Mouse (Mus musculus): ENCODE results near the gene Slc4a3. TPM values are rescaled to one million over a fixed set of nuclear protein-coding genes. Genes with fewer than 3 reads are reported as not detected.

The Slc4a3 gene
- polyA plus RNA-seq, 1 experiment = 122 TPM

DNA sequence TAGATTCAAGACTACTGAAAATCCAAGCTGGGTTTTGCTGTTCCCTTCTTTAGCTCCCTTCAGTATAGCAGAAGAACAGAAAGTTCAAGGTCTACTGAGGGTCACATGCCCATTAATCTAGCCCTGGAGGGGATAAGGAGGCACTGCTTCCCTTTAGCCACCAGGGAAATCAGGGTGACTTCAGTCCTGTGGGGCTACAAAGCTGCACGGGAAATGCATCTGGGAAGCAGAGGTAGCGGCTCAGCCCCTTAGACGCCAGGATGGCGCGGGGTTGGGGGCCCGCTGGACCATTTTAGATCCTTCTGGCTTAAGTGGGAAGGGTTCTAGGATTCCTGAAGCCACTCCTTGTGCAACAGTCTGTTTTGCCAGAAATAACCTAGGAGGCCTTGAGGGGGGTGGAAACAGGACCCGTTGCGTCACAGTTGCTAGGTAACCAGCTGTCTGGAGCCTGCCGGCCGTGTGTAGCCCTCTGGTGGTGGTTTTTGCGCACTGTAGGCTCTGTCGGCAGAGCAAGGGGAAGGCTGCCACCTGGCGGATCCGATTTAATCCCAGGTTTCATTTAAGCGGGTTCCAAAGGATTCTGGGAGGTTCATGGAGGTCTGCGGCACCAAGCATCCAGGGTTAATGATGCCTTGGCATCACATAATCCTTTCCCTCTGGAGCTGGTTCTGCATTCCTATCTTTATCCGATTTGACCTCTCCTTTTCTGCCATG lies 13.3 kb downstream of the Slc4a3 start:
- peak; percentile 93 to 98 for DNase-seq (ENCODE audit: extremely low spot score in 1 of 2, low spot score in 1 of 2)

DNA sequence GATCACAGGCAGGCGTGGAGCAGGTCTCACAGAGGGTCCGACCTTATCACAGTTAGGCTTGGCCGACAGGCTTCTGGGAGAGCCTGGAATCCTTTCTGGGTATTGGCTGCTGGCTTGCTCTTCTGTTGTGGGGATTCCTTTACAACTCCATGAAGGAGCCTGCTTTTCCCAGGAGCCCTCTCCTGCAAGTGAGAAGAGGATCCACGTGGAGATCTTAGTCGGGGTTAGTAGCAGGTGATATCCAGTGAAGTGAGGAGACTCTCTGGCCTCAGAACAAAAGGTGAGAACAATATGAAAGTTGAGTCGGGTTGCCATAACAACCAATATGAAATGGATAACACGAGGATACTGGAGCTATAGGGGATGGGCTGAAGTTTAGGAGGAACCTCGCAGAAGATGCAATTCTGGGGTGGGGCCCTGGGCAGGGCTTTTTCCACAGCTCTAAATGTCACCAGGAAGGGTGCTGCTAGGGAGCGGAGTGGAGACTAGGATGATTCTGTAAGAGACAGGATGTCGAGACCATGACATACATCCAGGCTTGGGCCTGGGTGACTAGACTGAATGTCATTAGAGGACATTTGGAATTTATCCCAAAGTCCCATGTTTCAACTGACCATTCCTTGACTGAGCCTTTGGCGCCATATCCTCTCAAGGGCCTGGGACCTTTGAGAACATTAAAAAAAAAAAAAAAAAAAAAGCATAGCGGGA lies 14.3 kb downstream of the Slc4a3 start:
- DNase-seq (ENCODE audit: extremely low spot score in 1 of 2, low spot score in 1 of 2) = no peak

DNA sequence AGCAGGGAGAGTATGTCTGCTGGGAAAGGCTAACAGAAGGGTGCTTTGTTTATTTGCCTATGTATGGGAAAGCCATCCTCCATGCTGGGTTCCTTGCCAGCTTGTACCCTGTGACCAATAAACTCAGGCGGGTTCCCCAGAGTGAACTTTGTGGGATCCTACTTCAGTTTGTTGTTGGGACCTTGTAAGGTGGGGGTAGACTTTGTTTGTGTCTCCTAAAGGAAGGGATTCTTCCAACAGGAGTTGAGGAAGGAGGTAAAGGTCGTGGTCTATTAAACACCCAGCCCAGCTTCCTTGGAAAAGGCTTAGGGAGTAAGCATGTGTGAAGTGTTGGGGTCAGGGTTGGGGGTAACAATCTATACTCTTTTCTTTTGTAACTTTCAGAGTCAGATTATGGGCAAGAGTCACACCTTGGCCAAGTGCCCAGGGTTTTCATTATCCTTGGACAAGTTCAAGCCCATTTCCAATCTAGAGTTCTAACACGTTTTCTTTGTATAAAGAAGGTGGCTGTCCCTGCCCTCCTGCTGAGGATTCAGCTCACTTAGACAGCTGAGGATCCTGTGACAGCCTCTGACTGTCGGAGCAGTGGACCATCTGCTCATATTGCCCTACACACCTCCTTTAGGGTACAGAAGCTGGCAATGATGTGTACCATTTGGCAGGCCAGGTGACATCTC lies 15.3 kb downstream of the Slc4a3 start:
- DNase-seq (ENCODE audit: extremely low spot score in 1 of 2, low spot score in 1 of 2) = no peak

DNA sequence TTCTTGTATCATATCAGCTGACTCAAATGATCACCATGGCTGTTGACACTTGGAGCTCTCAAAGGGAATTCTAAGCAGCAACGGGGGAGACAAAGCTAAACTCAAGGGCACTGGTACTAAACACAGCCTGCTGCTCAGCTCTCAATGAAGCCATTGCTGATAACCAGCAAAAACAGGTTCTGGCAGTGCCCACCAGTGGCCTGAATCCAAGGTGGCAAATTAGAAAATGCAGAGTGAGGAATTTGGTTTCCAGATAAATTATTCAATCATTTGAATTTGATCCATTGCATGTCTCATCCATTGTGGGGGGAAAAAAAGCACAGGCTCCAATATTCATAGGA lies 15.8 kb downstream of the Slc4a3 start:
- no peak for DNase-seq (ENCODE audit: extremely low spot score in 1 of 2, low spot score in 1 of 2)

DNA sequence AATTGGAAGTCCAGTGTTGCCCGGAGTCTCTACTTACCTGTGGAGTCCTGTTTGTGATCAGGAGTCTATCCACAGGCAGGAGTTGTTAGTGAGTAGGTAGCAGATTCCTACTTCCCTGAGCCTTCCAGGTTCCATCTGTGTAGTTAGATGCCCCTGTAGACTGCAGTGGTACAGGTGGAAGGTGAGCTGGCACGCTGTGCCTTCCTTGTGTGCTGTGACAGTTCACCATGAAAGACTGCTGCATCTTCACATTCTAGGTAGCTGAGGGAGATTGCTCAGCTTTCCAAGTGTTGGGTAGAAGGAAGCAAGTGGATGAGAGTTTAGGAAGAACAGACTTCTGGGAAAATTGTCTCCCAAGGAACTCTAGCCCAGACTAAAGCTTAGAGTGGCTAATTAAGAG lies 18.0 kb downstream of the Slc4a3 start:
- DNase-seq (ENCODE audit: extremely low spot score in 1 of 2, low spot score in 1 of 2) = no peak

DNA sequence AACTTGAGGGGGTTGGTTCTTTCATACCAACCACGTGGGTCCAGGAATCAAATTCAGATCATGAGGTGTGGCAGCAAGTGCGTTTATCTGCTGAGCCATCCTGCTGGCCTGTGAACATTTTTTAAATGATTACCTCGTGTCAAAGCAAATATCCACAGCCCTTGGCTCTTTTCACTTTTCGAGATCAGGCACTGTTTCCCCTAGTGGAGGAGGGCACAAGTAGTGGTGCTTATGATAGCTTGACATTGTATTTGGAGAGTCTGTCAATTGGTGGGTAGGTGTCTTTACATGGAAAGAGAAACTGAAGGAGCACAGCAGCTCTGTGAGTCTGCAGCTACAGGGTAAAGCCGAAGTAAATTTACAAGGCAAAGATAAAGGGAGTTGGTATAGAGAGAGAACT lies 18.9 kb downstream of the Slc4a3 start:
- DNase-seq (ENCODE audit: extremely low spot score in 1 of 2, low spot score in 1 of 2) = no peak

DNA sequence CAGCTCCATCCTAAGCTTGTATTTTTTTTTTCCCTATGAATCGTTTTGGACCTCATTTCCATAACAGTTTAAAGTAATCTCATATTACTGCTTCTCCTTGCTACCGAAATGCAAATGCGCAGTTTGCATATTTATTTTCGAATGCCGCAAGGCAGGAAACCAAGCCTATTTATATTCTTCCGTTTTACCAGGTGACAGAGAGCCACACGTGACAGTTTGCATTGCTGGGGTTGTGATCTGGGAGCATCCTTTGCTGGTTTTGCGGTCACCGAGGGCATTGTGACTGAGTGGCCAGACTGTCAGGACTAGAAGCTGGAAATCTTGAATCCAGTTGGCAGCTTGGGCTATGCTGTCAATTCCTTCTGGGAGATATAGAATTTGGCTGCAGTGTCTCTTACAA lies 19.6 kb downstream of the Slc4a3 start:
- DNase-seq (ENCODE audit: extremely low spot score in 1 of 2, low spot score in 1 of 2) = no peak

DNA sequence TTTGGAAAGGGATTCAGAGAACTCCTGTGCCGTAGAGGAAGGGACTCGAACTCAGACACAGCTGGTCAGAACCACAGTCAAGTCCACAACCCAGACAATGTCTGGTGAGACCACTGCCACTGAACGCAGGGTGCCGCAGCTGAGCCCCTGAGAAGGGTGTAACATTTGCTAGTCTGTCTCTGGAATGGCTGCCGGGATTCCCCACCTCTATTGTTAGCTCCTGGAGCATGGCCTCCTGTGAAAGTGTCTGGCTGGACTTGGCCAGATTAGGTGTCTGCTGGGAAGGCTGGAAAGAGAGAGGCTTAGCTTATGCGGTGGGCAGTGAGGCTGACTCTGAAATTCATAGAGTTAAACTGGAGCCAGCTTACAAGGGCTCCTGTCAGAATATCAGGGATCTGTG lies 24.3 kb downstream of the Slc4a3 start:
- no peak for DNase-seq (ENCODE audit: extremely low spot score in 1 of 2, low spot score in 1 of 2)

DNA sequence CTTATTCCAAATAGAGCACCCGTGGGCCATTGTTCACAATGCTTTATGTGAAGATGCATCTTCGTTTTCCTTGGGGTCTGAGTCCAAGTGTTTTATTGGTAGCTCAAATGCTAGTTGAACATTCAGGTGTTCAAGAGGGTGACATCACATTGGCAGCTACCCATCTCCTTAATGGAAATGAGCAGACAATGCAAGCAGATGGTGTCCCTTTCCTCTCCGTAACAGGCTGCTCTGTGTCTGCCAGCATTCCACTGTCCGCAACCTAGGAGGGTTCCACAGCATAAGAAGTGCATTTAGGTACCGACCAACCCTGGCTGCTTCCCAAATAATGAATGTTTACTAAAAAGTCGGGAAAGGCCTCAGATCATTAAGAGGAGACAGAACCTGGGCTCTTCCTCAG lies 26.7 kb downstream of the Slc4a3 start:
- no peak for DNase-seq (ENCODE audit: extremely low spot score in 1 of 2, low spot score in 1 of 2)

DNA sequence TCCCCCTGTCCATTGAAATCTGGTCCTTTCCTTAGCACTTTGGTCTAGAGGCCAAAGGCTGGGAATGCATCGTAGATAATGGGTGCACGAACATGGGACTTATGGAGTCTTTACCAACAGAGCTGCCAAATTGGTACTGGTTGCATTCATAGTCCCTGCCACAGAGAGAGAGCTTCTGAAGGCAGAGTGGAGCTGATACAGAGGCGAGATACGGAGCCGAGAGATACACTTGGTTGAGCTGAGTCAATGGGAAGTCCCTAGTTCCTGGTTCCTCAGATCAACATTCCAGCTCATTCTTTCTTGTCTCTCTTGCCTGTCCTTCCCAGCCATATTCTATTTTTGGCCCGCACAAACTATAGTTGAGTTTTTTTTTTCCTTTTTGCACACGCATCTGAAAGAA lies 27.6 kb downstream of the Slc4a3 start:
- no peak for DNase-seq (ENCODE audit: extremely low spot score in 1 of 2, low spot score in 1 of 2)

DNA sequence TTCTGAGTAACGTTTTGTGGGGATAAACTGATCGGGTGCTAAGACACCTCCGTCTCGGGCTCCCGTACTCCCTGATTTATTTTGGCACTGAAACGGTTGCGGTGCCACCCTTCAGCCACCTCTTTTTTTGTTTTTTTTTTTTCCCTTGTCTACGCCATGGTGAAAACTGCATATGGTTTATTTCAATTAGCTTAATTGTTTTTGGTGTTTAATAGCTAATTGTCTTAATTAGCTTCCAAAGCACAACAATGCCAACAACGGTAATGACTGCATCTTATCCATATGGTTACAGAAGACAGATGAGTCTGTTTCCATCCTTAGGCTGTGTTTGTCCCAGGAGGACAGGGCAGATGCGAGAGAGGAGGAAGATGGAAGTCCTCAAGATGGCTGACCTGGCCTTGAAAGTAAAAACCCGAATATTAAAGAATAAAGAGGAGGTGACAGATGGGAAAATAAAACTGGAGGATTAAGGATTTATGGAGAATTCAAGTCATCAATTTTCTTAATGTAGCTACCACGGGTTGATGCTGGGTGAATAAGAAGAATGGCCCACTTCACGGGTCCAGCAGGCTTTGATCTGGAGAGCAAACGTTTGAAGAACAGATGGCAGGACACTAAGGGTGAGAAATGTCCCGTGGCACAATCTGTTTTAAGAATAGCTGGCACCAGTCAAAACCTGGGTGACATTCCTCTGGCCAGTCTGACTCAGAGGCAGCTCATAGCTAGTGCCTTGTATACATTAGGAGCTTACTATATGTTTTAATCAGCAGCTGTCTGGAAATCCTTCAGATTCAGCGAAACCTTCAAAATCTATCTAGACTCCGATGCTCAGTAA lies 28.6 kb downstream of the Slc4a3 start:
- no peak for DNase-seq (ENCODE audit: extremely low spot score in 1 of 2, low spot score in 1 of 2)

DNA sequence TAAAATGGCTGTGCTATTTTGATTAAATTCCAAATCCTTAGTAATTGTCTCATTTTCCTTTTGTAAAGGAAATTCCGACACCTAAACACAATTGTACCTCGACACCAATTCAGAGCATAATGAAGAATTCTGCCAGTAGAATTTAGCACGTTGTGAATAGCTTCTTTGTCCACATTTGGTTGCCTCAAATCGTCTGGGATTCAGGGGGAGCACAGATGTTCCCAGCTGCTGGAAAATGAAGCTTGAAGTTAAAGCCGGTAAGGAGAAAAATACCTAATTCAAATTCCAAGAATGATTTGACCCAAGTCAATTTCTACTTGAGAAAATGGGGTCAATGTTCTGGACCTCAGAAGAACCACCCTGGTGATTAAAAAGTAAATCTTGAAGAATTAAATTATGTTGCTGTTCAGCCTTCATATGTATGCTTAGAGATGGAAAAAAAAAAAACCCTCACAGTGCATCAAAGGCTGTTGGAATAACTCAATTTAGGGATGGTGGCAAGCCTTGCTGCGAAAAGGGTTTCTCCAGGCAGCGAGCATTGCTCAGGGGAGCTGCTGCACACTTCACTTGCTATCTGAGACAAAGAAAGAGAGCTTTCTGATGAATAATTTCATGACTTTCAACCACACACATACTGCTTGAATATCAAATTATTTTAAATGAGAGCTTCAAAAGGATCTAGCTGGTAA lies 36.0 kb downstream of the Slc4a3 start:
- DNase-seq (ENCODE audit: extremely low spot score in 1 of 2, low spot score in 1 of 2) = no peak

DNA sequence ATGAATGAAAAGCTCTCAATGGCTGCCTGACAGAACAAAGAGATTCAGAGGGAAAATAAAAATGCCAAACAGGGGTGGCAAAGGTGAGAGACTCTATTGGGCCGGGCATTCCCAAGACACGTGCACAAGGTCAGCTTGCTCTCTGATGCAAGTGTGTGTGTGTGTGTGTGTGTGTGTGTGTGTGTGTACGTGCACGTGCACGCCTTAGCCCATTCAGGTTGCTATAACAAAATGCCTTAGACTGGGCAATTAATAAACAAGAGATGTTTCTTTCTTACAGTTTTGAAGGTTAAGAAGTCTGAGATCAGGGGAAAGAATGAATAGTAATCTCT lies 36.5 kb downstream of the Slc4a3 start:
- no peak for DNase-seq (ENCODE audit: extremely low spot score in 1 of 2, low spot score in 1 of 2)

DNA sequence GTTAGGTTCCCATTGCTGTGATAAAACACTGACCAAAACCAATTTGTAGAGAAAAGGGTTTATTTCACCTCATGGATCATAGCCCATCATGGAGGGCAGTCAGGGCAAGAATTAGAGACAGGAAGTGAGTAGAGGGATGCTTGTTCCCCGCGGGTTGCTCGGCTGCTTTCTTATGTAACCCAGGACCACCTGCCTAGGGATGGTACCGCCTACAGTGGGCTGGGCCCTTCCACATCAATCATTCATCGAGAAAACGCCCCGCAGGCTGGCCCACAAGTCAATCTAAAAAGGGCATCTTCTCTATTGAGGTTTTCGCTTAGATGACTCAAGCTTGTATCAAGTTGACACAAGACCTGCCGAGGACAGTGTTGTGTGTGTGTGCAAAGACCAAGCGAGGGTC lies 37.0 kb downstream of the Slc4a3 start:
- DNase-seq (ENCODE audit: extremely low spot score in 1 of 2, low spot score in 1 of 2) = no peak

DNA sequence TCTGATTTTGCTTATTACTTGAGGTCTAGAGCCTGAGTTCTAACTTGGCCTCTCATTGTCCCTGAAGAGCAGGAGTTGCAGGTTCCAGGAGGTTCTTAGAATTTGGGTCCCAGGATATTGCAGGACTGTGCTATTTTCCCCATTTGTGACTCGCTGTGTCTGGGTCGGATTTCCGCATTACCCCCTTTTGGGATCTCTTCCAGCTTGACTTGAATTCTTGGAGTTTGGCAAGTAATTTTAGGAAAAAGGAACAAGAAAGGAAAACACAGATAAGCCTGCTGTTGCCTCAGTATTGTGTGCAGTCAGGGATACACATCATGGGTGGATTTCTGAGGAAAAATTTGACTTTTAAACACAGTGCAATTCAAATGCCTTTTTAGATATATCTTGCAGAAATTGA lies 40.7 kb downstream of the Slc4a3 start:
- no peak for DNase-seq (ENCODE audit: extremely low spot score in 1 of 2, low spot score in 1 of 2)

DNA sequence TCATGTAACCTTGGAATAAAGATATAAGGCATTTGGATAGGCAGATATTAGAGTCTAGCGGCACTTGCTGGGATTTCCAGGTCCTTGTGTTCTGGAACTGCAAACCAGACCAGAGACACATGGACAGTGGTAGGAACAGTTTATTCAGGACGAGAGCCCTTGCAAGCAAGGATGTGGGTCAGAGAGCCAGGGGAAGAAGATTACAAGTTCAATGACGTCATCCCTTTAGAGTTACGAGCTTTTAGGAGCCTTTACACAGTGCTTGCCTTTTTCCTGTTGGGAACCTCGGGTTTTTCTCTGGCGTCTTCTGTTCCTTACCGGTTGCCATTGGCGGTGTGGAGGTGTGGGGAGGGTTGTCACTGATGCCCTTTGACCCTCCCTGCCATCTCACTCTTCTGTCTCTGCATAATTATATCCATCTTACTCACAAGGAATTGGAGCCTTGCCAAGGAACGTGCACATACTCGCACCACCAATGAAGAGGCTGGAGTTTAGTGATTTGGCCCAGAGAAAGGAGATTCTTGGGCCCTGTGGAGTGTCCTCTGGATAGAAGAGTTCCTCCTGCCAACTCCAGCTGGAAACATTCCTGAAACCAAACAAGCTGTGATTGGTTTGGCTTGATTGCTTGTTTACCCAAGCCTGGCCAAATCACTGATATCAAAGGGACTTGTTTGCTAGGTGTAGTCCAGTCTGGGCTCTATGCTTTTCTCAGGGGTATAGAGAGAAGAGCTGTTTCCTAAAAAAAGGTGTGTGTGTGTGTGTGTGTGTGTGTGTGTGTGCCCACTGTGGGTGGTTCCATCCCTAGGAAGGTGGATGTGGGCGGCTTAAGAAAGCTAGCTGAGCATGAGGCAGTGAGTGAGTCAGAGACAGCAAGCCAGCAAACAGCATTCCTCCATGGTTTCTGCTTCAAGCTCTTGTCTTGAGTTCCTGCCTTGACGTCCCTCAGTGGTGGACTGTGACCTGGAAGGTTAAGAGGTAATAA lies 42.0 kb downstream of the Slc4a3 start:
- DNase-seq (ENCODE audit: extremely low spot score in 1 of 2, low spot score in 1 of 2) = peak; percentile 24 to 73

DNA sequence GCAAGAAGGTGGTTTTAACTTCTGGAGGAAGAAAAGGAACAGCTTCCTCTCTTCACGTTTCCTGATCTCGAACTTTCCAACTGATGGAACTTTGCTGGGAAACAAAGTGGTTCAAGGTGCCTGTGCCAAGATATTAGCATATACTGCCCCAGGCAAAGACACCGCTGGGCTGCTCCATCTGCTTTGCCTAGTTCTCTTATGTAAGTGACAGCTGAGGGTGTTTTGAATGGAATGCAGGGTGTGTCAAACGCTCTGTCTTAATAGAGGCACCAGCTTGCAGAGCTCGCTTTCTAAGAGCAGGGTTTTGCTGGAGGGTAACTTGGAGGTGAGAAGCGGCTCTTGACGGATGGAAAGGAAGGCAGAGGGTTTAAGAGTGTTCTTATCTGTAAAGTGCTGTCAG lies 42.8 kb downstream of the Slc4a3 start:
- peak; percentile 68 to 81 for DNase-seq (ENCODE audit: extremely low spot score in 1 of 2, low spot score in 1 of 2)

DNA sequence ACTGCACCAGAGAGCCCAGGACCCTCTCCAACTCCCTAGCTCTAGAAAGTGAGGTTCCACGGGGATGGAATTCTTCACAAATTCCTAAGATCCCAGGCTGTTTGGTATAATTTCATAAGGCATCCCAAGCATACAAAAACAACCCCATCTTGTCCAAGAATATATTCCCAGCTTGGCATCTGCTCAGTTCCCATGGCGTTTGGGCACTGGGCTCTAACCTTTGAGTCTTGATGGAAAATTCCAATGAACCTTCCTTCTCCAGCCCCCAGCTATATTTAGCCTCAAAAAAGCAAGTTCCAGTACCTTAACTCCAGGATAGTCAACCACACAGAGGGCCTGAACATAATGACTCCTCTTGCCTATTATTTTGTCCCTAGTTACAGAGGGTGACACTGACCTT lies 43.9 kb downstream of the Slc4a3 start:
- no peak for DNase-seq (ENCODE audit: extremely low spot score in 1 of 2, low spot score in 1 of 2)

DNA sequence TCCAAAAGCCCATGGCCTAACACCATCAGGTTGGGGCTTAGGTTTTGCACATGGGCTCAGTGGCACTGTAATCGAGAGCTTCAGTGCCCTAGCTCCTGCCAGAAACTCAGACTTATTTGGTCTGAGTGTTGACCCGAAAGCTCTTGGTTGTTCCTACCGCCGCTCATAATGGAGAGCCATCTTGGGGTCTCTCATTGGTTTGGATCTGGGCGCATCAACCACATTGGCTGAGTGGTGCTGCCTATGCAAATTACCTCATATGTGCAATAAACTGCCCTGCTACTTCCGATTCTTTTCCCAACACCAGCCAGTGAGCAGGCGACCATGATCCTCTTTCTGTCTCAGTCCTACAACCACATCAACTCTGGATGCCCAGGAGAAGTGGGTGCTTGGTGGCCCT lies 47.9 kb downstream of the Slc4a3 start:
- DNase-seq (ENCODE audit: extremely low spot score in 1 of 2, low spot score in 1 of 2) = no peak

DNA sequence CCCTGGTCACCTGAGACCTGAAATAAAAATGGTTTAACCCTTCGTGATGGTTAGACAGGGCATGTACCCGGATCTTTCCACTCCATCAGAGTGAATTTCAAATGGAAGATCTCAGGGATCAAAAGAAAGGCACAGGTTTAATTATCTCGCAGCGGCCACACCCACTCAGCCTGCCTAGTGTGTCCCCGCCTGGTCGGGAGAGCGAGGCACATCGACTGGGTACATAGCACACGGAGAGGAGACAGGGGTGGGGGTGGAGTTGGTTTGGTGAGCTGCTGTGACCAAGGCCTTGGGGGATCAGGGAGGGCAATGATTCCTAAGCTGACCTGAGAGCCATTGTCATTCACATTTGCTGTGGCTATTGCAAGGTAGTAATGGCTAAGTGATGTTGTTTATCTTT lies 48.8 kb downstream of the Slc4a3 start:
- DNase-seq (ENCODE audit: extremely low spot score in 1 of 2, low spot score in 1 of 2) = no peak

Measured in frontal cortex, adult 2 months (tissue).